Mouse (Mus musculus) liver, embryonic 12.5 days (tissue): ENCODE measurements around the gene Ubqlnl. TPM values are rescaled to one million over a fixed set of nuclear protein-coding genes. Genes with fewer than 3 reads are reported as not detected.

Experiments used
- ATAC-seq: fragments of 200-750 bp; cut with Nextera tagmentation; 2 replicates; pipeline ENCODE4 v1.8.0; 2017; ENCODE audit warnings: moderate number of reproducible peaks, mild to moderate bottlenecking, moderate library complexity
- H3K27ac ChIP-seq: fragments of 300-500 bp; sonication (generic); 2 replicates; pipeline ENCODE4 v1.5.1; 2016; ENCODE audit warnings: mild to moderate bottlenecking
- H3K27me3 ChIP-seq: fragments of 300-500 bp; sonication (generic); replicated peaks from 2 replicates; pipeline ENCODE4 v1.6.1; 2016; ENCODE audit warnings: mild to moderate bottlenecking, moderate library complexity
- H3K36me3 ChIP-seq: fragments of 300-500 bp; sonication (generic); 2 replicates; pipeline ENCODE4 v1.6.1; 2016; ENCODE audit warnings: mild to moderate bottlenecking, moderate library complexity
- H3K4me1 ChIP-seq: fragments of 300-500 bp; sonication (generic); 2 replicates; pipeline ENCODE4 v1.6.1; 2016
- H3K4me2 ChIP-seq: fragments of 300-500 bp; sonication (generic); 2 replicates; pipeline ENCODE4 v1.6.1; 2016; ENCODE audit warnings: mild to moderate bottlenecking, moderate library complexity
- H3K4me3 ChIP-seq: fragments of 300-500 bp; sonication (generic); 2 replicates; pipeline ENCODE4 v1.5.1; 2016; ENCODE audit warnings: mild to moderate bottlenecking, moderate library complexity
- H3K9ac ChIP-seq: fragments of 300-500 bp; sonication (generic); 2 replicates; pipeline ENCODE4 v1.6.1; 2016; ENCODE audit warnings: mild to moderate bottlenecking, moderate library complexity
- H3K9me3 ChIP-seq: fragments of 300-500 bp; sonication (generic); replicated peaks from 2 replicates; pipeline ENCODE4 v1.6.1; 2016; ENCODE audit warnings: mild to moderate bottlenecking, moderate library complexity
- WGBS: fragments of 180-500 bp; shearing (Covaris S2); methylation state at CpG from one replicate; pipeline ENCODE4 v1.1.7; 2016; ENCODE audit not compliant: insufficient replicate concordance; 5-methylcytosine and 5-hydroxymethylcytosine counted together
- polyA plus RNA-seq: library from polyadenylated mRNA; unstranded; fragments of >200 nt; fragmentation: Nextera tagmentation; extraction: Ambion mirVana; gene quantifications from 2 replicates; pipeline ENCODE4 v1.2.1, GENCODE M21; 2016

The Ubqlnl gene
- polyA plus RNA-seq, 1 experiment from 2014 or later: not detected

- Histone ChIP-seq H3K36me3 (no peaks in the 10 kb centered on the region), H3K4me2 (no peak within 1 kb of the TSS), H3K4me3 (no peak within 1 kb of the TSS), H3K9ac (no peak within 1 kb of the TSS), H3K4me1 (no peaks in the 10 kb centered on the region), H3K9me3 (no peaks in the 10 kb centered on the region), H3K27me3 (no peaks in the 10 kb centered on the region), H3K27ac (no peak within 1 kb of the TSS)
- ATAC-seq: no peak
- WGBS: 77% methylated on average over 5 of the region's 5 CpGs
These were observed 20.6 kb downstream of the Ubqlnl start, which contains the start of gene Ubqln5 for GRCm38 (mm10) chr7:104129726-104130125. TSS of gene Ubqln5 (minus strand) at chr7:104129826.

- Histone ChIP-seq H3K36me3 (no peaks in the 10 kb centered on the region), H3K4me2 (no peak within 1 kb of the TSS), H3K9ac (no peak within 1 kb of the TSS), H3K4me1 (peaks cover 5% of the 10 kb centered on the region; the same call in 1 of the 2 replicates), H3K27ac (no peak within 1 kb of the TSS), H3K27me3 (no peaks in the 10 kb centered on the region), H3K9me3 (no peaks in the 10 kb centered on the region), H3K4me3 (no peak within 1 kb of the TSS)
- ATAC-seq: no peak
These were observed 45.7 kb downstream of the Ubqlnl start, which contains the start of gene Olfr646 for GRCm38 (mm10) chr7:104104757-104104972. TSS of gene Olfr646 (plus strand) at chr7:104104873.

- Histone ChIP-seq H3K9me3 (no peaks in the 10 kb centered on the region), H3K9ac (no peak overlapping the region), H3K36me3 (no peaks in the 10 kb centered on the region), H3K4me1 (peaks cover 5% of the 10 kb centered on the region; the same call in 1 of the 2 replicates), H3K27me3 (no peaks in the 10 kb centered on the region), H3K27ac (no peak overlapping the region), H3K4me3 (no peak overlapping the region), H3K4me2 (no peak overlapping the region)
- 28% methylated on average over 4 of the region's 4 CpGs for WGBS
- ATAC-seq: peak; percentile 77
These were observed 46.2 kb downstream of the Ubqlnl start for GRCm38 (mm10) chr7:104103913-104104756.

Other genes with a start within 250 kb of the Ubqlnl start
- not detected in 2 replicates for gene Olfr65, start 247.1 kb downstream of the Ubqlnl start, polyA plus RNA-seq
- gene Olfr631, start 221.7 kb downstream of the Ubqlnl start, polyA plus RNA-seq: 0.30 TPM in 1 of 2 replicates, not detected in the other
- 0.17 and 0.35 TPM in 2 replicates for gene Olfr632, start 216.2 kb downstream of the Ubqlnl start, polyA plus RNA-seq
- 0.08 TPM in 1 of 2 replicates, not detected in the other for gene Olfr633, start 206.1 kb downstream of the Ubqlnl start, polyA plus RNA-seq
- not detected in 2 replicates for gene Olfr635, start 179.4 kb downstream of the Ubqlnl start, polyA plus RNA-seq
- not detected in 2 replicates for gene Olfr638, start 151.8 kb downstream of the Ubqlnl start, polyA plus RNA-seq
- gene Olfr639, start 133.3 kb downstream of the Ubqlnl start, polyA plus RNA-seq: not detected in 2 replicates
- not detected in 2 replicates for gene Olfr640, start 125.0 kb downstream of the Ubqlnl start, polyA plus RNA-seq
- gene Olfr641, start 115.1 kb downstream of the Ubqlnl start, polyA plus RNA-seq: not detected in 2 replicates
- gene Olfr642, start 97.9 kb downstream of the Ubqlnl start, polyA plus RNA-seq: not detected in 2 replicates
- not detected in 2 replicates for gene 4930516K23Rik, start 89.1 kb downstream of the Ubqlnl start, polyA plus RNA-seq
- not detected in 2 replicates for gene Olfr644, start 78.7 kb downstream of the Ubqlnl start, polyA plus RNA-seq
- not detected in 2 replicates for gene Olfr645, start 65.1 kb downstream of the Ubqlnl start, polyA plus RNA-seq
- gene Olfr646, start 45.7 kb downstream of the Ubqlnl start, polyA plus RNA-seq: not detected in 2 replicates
- not detected in 2 replicates for gene Ubqln5, start 20.7 kb downstream of the Ubqlnl start, polyA plus RNA-seq
- gene Olfr643, start 13.2 kb downstream of the Ubqlnl start, polyA plus RNA-seq: not detected in 2 replicates
- not detected in 2 replicates for gene Ubqln3, start 7.3 kb downstream of the Ubqlnl start, polyA plus RNA-seq
- not detected in 2 replicates for gene Olfm5, start 14.3 kb upstream of the Ubqlnl start, polyA plus RNA-seq
- 0.05 and 0.11 TPM in 2 replicates for gene Olfr648, start 32.8 kb upstream of the Ubqlnl start, polyA plus RNA-seq
- gene Olfr649, start 45.4 kb upstream of the Ubqlnl start, polyA plus RNA-seq: not detected in 2 replicates
- gene Trim6, start 68.2 kb upstream of the Ubqlnl start, polyA plus RNA-seq: 1.6 and 1.7 TPM in 2 replicates
- gene Trim34a, start 93.9 kb upstream of the Ubqlnl start, polyA plus RNA-seq: 1.2 and 1.7 TPM in 2 replicates
- gene Trim5, start 137.5 kb upstream of the Ubqlnl start, polyA plus RNA-seq: 0.33 and 0.38 TPM in 2 replicates
- 3.2 and 4.3 TPM in 2 replicates for gene Trim12a, start 164.9 kb upstream of the Ubqlnl start, polyA plus RNA-seq
- not detected in 2 replicates for gene Trim34b, start 178.9 kb upstream of the Ubqlnl start, polyA plus RNA-seq
- 1.2 and 1.4 TPM in 2 replicates for gene Trim12c, start 202.8 kb upstream of the Ubqlnl start, polyA plus RNA-seq
- 0.11 TPM in 1 of 2 replicates, not detected in the other for gene Trim30b, start 219.3 kb upstream of the Ubqlnl start, polyA plus RNA-seq